Mouse (Mus musculus) midbrain, embryonic 14.5 days (tissue): ENCODE data around the gene 1700024P04Rik. TPM values are rescaled to one million over a fixed set of nuclear protein-coding genes. Genes with fewer than 3 reads are reported as not detected.

ENCODE experiments used
- ATAC-seq: fragments of 200-750 bp; cut with Nextera tagmentation; 2 replicates; pipeline ENCODE4 v1.8.0; 2017; ENCODE audit warnings: moderate number of reproducible peaks, moderate library complexity; ENCODE audit not compliant: low FRiP score, low TSS enrichment
- DNase-seq: peaks from one replicate; pipeline ENCODE4 v3.0.0-alpha.2; 2015
- H3K27ac ChIP-seq: fragments of 300-500 bp; sonication (generic); replicated peaks from 2 replicates; pipeline ENCODE4 v1.5.1; 2014; ENCODE audit warnings: mild to moderate bottlenecking, low read depth, low read length, moderate library complexity
- H3K27me3 ChIP-seq: fragments of 300-500 bp; sonication (generic); 2 replicates; pipeline ENCODE4 v1.6.1; 2014; ENCODE audit warnings: low read length, control low read depth, mixed read lengths; ENCODE audit not compliant: control insufficient read depth, insufficient read depth
- H3K36me3 ChIP-seq: fragments of 300-500 bp; sonication (generic); 2 replicates; pipeline ENCODE4 v1.6.1; 2014; ENCODE audit warnings: low read length, control low read depth; ENCODE audit not compliant: control insufficient read depth, insufficient read depth
- H3K4me1 ChIP-seq: fragments of 300-500 bp; sonication (generic); 2 replicates; pipeline ENCODE4 v1.6.1; 2014; ENCODE audit warnings: mild to moderate bottlenecking, antibody characterized with exemption, low read length, control low read depth; ENCODE audit not compliant: control insufficient read depth, insufficient read depth
- H3K4me2 ChIP-seq: fragments of 300-500 bp; sonication (generic); 2 replicates; pipeline ENCODE4 v1.6.1; 2014; ENCODE audit warnings: mild to moderate bottlenecking, low read length, moderate library complexity
- H3K4me3 ChIP-seq: fragments of 300-500 bp; sonication (generic); replicated peaks from 2 replicates; pipeline ENCODE4 v1.5.1; 2014; ENCODE audit warnings: low read depth, low read length
- H3K9ac ChIP-seq: fragments of 300-500 bp; sonication (generic); replicated peaks from 2 replicates; pipeline ENCODE4 v1.6.1; 2014; ENCODE audit warnings: mild to moderate bottlenecking, low read length, moderate library complexity
- H3K9me3 ChIP-seq: fragments of 300-500 bp; sonication (generic); 2 replicates; pipeline ENCODE4 v1.6.1; 2016; ENCODE audit warnings: low read length, control low read depth, mixed read lengths; ENCODE audit not compliant: control insufficient read depth
- WGBS: fragments of 180-500 bp; shearing (Covaris S2); extraction: QIAGEN DNeasy Blood & Tissue Kit; methylation state at CpG from one replicate; pipeline ENCODE4 v1.1.7; 2014; 5-methylcytosine and 5-hydroxymethylcytosine counted together
- polyA plus RNA-seq: library from polyadenylated mRNA; unstranded; fragments of >200 nt; fragmentation: Nextera tagmentation; extraction: Ambion mirVana; gene quantifications from 2 replicates; pipeline ENCODE4 v1.2.1, GENCODE M21; 2014

The 1700024P04Rik gene
- polyA plus RNA-seq, 1 experiment from 2014 or later = not detected

DNA sequence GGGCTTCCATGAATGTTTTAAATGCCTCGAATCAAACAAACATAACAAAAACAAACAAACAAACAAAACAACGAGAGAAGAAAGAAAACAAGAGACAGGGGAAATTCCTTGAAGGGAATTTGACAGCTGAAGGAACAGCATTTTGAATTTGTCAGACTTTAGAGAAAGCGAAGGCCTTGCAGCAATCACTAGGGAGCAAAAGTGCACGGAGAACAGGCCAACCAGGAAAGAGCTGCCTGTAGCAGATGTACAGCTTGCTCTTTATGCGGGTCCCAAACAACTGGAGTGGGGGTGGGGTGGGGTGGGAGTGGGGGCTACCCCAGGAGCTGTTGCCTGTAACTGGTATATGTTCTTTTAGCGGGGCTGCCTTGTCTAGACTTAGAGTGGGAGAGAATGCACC lies 42.0 kb downstream of the 1700024P04Rik start:
- Histone ChIP-seq H3K4me2 (no peak overlapping the region), H3K4me1 (no peaks in the 10 kb centered on the region), H3K9me3 (no peaks in the 10 kb centered on the region), H3K27me3 (no peaks in the 10 kb centered on the region), H3K36me3 (no peaks in the 10 kb centered on the region), H3K27ac (no peak overlapping the region), H3K4me3 (no peak overlapping the region), H3K9ac (no peak overlapping the region)
- 72% methylated on average over 6 of the region's 6 CpGs for WGBS
- ATAC-seq (no peak), DNase-seq (no peak)

DNA sequence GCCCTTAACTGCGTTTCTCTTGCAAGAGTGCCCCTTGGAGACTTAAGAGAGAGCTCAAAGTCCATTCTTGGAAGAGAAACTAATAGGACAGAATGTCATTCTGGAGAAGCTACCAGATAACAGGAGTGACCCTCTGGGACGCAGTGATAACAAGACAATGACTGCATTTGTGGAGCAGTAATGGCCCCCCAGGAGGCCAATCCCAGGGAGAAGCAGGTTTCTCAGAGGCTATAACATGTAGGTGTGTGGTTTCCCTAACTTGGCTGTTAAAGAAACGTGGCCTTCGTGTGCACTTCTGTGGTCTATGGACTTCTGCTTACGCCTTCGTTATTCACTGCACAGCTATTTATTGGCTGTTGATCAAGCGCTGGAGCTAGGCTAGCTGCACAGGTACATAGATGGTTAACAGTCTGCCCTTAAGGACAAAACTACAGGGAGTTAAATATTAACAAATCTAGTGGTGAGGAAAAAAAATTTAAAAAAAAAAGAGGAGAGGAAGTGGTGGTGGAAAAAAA lies 42.5 kb downstream of the 1700024P04Rik start:
- DNase-seq (no peak), ATAC-seq (no peak)
- Histone ChIP-seq H3K4me1 (no peaks in the 10 kb centered on the region), H3K27me3 (no peaks in the 10 kb centered on the region), H3K4me2 (no peak overlapping the region), H3K36me3 (no peaks in the 10 kb centered on the region), H3K9me3 (no peaks in the 10 kb centered on the region), H3K4me3 (no peak overlapping the region), H3K9ac (no peak overlapping the region), H3K27ac (no peak overlapping the region)
- 84% methylated on average over 7 of the region's 7 CpGs for WGBS

GRCm38 (mm10) chr13:98937108-98937507 lies 47.3 kb downstream of the 1700024P04Rik start:
- ATAC-seq (no peak), DNase-seq (no peak)
- Histone ChIP-seq H3K27ac (no peak overlapping the region), H3K9ac (no peak overlapping the region), H3K9me3 (no peaks in the 10 kb centered on the region), H3K4me2 (no peak overlapping the region), H3K4me1 (no peaks in the 10 kb centered on the region), H3K4me3 (no peak overlapping the region), H3K36me3 (no peaks in the 10 kb centered on the region), H3K27me3 (no peaks in the 10 kb centered on the region)
- WGBS = 85% methylated on average over 6 of the region's 6 CpGs

Other genes with a start within 250 kb of the 1700024P04Rik start
- 22.4 and 23.6 TPM in 2 replicates for gene Fcho2, start 169.1 kb downstream of the 1700024P04Rik start, polyA plus RNA-seq
- gene Tnpo1, start 58.2 kb downstream of the 1700024P04Rik start, polyA plus RNA-seq = 56.4 and 63.5 TPM in 2 replicates
- 0.43 and 0.79 TPM in 2 replicates for gene Zfp366, start 200.3 kb upstream of the 1700024P04Rik start, polyA plus RNA-seq